Mouse (Mus musculus) E14TG2a.4 (cell line): ENCODE data around the gene Nenf.
A peak's percentile ranks its signal among the peaks of the same experiment; 100 is the strongest.

Source experiments
- H3K27me3 ChIP-seq: 2 replicates; pipeline ENCODE4 v1.6.1; 2014; ENCODE audit warnings: low read length, control low read depth; ENCODE audit not compliant: insufficient read depth
- H3K36me3 ChIP-seq: 2 replicates; pipeline ENCODE4 v1.6.1; 2014; ENCODE audit warnings: low read length, control low read depth; ENCODE audit not compliant: insufficient read depth
- H3K4me1 ChIP-seq: replicated peaks from 2 replicates; pipeline ENCODE4 v1.6.1; 2014; ENCODE audit warnings: low read depth, low read length, control low read depth
- H3K4me3 ChIP-seq: replicated peaks from 2 replicates; pipeline ENCODE4 v1.5.1; 2014; ENCODE audit warnings: mild to moderate bottlenecking, low read length
- H3K9me3 ChIP-seq: 2 replicates; pipeline ENCODE4 v1.6.1; 2014; ENCODE audit warnings: low read length, control low read depth
- CTCF ChIP-seq: conservative IDR thresholded peaks from 2 replicates; pipeline ENCODE4 v1.5.1; 2014; ENCODE audit warnings: low read length
- NANOG ChIP-seq: IDR thresholded peaks from 2 replicates; pipeline ENCODE4 v1.6.1; 2014; ENCODE audit warnings: borderline replicate concordance, low read length, mixed read lengths
- POU5F1 ChIP-seq: IDR thresholded peaks from 2 replicates; pipeline ENCODE4 v1.6.1; 2014; ENCODE audit warnings: low read length, borderline replicate concordance

The Nenf gene

GRCm38 (mm10) chr1:191275527-191275926 lies 42.5 kb downstream of the Nenf start:
- H3K4me3 ChIP-seq, result no peak overlapping the region
- peaks cover 8% of the 10 kb centered on the region; the same call in 1 of the 2 replicates for H3K4me1 ChIP-seq
- TF ChIP-seq CTCF, result peak; percentile 72
- TF ChIP-seq POU5F1, result no peak

GRCm38 (mm10) chr1:191272660-191273059 lies 45.3 kb downstream of the Nenf start:
- Histone ChIP-seq H3K4me3 (no peak overlapping the region), H3K36me3 (no peaks in the 10 kb centered on the region), H3K4me1 (peaks cover 8% of the 10 kb centered on the region; the same call in 1 of the 2 replicates), H3K9me3 (no peaks in the 10 kb centered on the region), H3K27me3 (peaks cover 11% of the 10 kb centered on the region; the same call in 1 of the 2 replicates)
- no peak for TF ChIP-seq POU5F1
- TF ChIP-seq CTCF, result no peak
- TF ChIP-seq NANOG, result no peak

More at GRCm38 (mm10) chr1:191275527-191275926, 42.5 kb downstream of the Nenf start:
- H3K36me3 ChIP-seq, result no peaks in the 10 kb centered on the region
- no peaks in the 10 kb centered on the region for H3K27me3 ChIP-seq
- no peaks in the 10 kb centered on the region for H3K9me3 ChIP-seq

GRCm38 (mm10) chr1:191269648-191269952 lies 48.4 kb downstream of the Nenf start:
- TF ChIP-seq NANOG (no peak), POU5F1 (no peak), CTCF (no peak)
- H3K27me3 ChIP-seq, result peaks cover 13% of the 10 kb centered on the region; the same call in 1 of the 2 replicates
- no peaks in the 10 kb centered on the region for H3K9me3 ChIP-seq
- no peaks in the 10 kb centered on the region for H3K36me3 ChIP-seq
- H3K4me1 ChIP-seq, result no peaks in the 10 kb centered on the region
- H3K4me3 ChIP-seq, result no peak overlapping the region

- TF ChIP-seq POU5F1 (no peak), CTCF (no peak), NANOG (no peak)
- Histone ChIP-seq H3K27me3 (peaks cover 13% of the 10 kb centered on the region; the same call in 1 of the 2 replicates), H3K9me3 (no peaks in the 10 kb centered on the region), H3K36me3 (no peaks in the 10 kb centered on the region), H3K4me1 (no peaks in the 10 kb centered on the region), H3K4me3 (no peak overlapping the region)
Observed at GRCm38 (mm10) chr1:191268797-191269647, 49.0 kb downstream of the Nenf start.

- no peak for TF ChIP-seq NANOG
- no peak for TF ChIP-seq CTCF
- no peak for TF ChIP-seq POU5F1
- Histone ChIP-seq H3K27me3 (peaks cover 13% of the 10 kb centered on the region; the same call in 1 of the 2 replicates), H3K4me1 (no peaks in the 10 kb centered on the region), H3K36me3 (no peaks in the 10 kb centered on the region), H3K9me3 (no peaks in the 10 kb centered on the region), H3K4me3 (no peak overlapping the region)
Observed at GRCm38 (mm10) chr1:191267856-191268255, 50.1 kb downstream of the Nenf start.

- Histone ChIP-seq H3K9me3 (no peaks in the 10 kb centered on the region), H3K36me3 (no peaks in the 10 kb centered on the region), H3K4me3 (no peak overlapping the region), H3K27me3 (peaks cover 13% of the 10 kb centered on the region; the same call in 1 of the 2 replicates), H3K4me1 (no peaks in the 10 kb centered on the region)
- no peak for TF ChIP-seq CTCF
- TF ChIP-seq POU5F1, result no peak
Observed at GRCm38 (mm10) chr1:191267162-191267561, 50.8 kb downstream of the Nenf start.

- H3K4me3 ChIP-seq, result no peak overlapping the region
- no peaks in the 10 kb centered on the region for H3K36me3 ChIP-seq
- H3K4me1 ChIP-seq, result no peaks in the 10 kb centered on the region
- TF ChIP-seq CTCF (no peak), POU5F1 (no peak), NANOG (no peak)
- H3K9me3 ChIP-seq, result no peaks in the 10 kb centered on the region
- 0 out of 2 replicates have a peak, but pooled peaks cover 7% of the 10 kb centered on the region for H3K27me3 ChIP-seq
Observed at GRCm38 (mm10) chr1:191263471-191263870, 54.5 kb downstream of the Nenf start.

GRCm38 (mm10) chr1:191261861-191262260 lies 56.1 kb downstream of the Nenf start:
- peaks cover 12% of the 10 kb centered on the region for H3K4me1 ChIP-seq
- TF ChIP-seq CTCF (no peak), POU5F1 (no peak), NANOG (no peak)
- no peaks in the 10 kb centered on the region for H3K9me3 ChIP-seq
- 0 out of 2 replicates have a peak, but pooled peaks cover 1% of the 10 kb centered on the region for H3K27me3 ChIP-seq
- no peaks in the 10 kb centered on the region for H3K36me3 ChIP-seq
- H3K4me3 ChIP-seq, result no peak overlapping the region
